Mouse (Mus musculus): Measurements from ENCODE around the gene Cyb5r3.

The Cyb5r3 gene

DNA sequence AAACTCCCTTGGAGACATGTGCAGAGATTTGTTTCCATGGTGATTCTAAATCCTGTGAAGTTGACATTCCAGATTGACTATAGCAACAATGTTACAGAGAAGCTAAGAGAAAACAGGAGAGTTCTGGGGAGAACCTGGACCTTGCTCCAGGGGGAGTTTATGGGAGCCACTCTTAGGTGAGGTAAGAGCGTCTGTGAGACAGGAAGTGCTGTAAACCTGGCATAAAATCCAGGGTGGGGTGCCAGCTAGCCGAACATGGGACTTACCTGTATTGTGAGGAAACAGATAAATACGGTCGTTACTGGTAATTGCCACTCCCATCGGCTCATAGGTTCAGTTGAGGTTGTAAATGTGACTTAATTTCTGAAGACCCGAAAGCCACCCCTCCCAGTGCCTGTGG, 66.0 kb downstream of the Cyb5r3 start:
- DNase-seq (ENCODE audit: low spot score in 2 of 2): peak in 1 of 2 experiments; percentile 54
